Mouse (Mus musculus): Measurements from ENCODE around the gene Aknad1. TPM values are rescaled to one million over a fixed set of nuclear protein-coding genes. Genes with fewer than 3 reads are reported as not detected.

Gene Aknad1
- polyA plus RNA-seq (2015; fragmentation: Nextera tagmentation; extraction: Ambion mirVana) = 0.17 and 0.32 TPM in 2 replicates

DNA sequence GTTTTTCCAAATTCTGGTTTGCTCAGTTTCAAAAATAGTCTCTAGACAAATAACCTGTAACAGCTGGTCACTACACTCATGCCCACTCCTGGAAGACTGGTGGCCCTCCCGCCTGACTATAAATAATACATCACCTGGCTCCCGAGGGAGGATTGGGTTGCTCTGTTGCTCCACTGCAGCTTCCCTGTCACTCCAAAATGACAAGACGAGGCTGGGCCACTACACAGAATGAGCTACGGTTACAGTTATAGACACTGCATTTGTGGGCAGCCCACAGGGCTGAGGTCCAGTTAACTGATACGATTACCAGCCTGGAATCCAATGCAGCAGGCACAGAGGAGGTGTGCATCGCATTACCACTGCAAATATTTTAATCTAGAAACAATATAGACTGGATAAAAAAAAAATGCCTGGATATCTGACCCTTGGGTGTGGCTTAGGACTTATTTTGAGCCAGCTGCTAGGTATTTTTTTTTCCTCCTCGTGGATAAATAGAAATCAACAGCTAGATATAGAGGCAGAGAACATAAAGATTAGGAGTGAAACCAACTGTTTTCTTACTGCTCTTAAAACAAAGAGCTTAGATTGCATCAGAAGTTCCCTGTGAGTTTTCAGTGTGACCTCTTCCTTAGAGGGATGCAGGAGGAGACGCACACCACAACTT is at the start of gene Aknad1:
Aknad1 (plus strand) TSS at position 614 of the 664 bp plus-strand sequence.
- WGBS = 60% methylated on average over 8 of the region's 8 CpGs
- H3K36me3 ChIP-seq = no peaks in the 10 kb centered on the region
- no peak for ATAC-seq (ENCODE audit: insufficient read depth, low FRiP score, low read depth)

DNA sequence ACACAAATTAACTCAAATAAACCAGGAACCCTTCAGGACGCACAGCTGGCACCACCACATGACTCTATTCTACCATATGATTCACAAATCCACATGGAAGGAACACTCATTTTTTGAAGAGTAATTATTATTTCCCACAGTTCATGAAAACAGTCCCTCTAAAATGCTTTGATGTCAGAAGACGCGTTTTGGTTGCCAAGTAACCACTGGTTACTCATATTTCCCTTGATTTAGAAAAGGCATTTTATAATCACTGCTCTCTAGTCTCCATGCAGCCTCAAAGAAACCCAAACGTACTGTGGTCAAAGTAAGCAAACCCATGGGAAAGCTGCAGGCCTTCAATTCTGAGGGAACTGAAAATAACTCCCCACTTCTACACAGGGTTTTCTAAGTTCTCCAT is 49.5 kb upstream of the Aknad1 start:
- Histone ChIP-seq H3K9me3 (no peaks in the 10 kb centered on the region), H3K4me3 (replicated peaks) (no peak overlapping the region), H3K36me3 (peaks cover 19% of the 10 kb centered on the region), H3K27ac (no peak overlapping the region), H3K4me2 (no peak overlapping the region), H3K4me1 (no peaks in the 10 kb centered on the region), H3K9ac (no peak overlapping the region), H3K27me3 (replicated peaks) (no peaks in the 10 kb centered on the region)
- WGBS = 67% methylated on average over 4 of the region's 4 CpGs
- ATAC-seq (ENCODE audit: insufficient read depth, low FRiP score, low read depth) = no peak

More for the DNA sequence above, at the start of gene Aknad1:
- Histone ChIP-seq H3K9me3 (no peaks in the 10 kb centered on the region), H3K4me2 (no peak within 1 kb of the TSS), H3K27ac (no peak within 1 kb of the TSS), H3K9ac (no peak within 1 kb of the TSS), H3K4me3 (replicated peaks) (no peak within 1 kb of the TSS), H3K4me1 (no peaks in the 10 kb centered on the region), H3K27me3 (replicated peaks) (no peaks in the 10 kb centered on the region)

DNA sequence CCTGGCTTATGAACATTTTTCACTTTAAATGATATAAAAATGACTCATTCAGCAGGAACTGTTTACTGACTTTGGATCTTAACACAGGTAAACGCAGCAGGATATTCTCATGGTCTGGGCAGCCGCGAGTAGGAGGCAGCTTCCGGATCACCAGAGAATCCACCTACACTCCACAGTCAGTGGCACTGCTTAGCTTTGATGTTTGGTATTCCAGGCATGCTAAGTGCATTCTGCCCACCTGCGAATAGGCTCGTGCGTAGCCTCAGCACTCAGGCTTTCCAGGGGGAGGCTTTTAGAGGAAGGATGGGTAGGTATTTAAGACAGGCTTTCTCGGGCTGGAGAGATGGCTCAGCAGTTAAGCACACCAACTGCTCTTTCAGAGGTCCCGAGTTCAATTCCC is 45.1 kb upstream of the Aknad1 start:
- Histone ChIP-seq H3K9ac (no peak overlapping the region), H3K4me1 (no peaks in the 10 kb centered on the region), H3K4me2 (no peak overlapping the region), H3K4me3 (replicated peaks) (no peak overlapping the region), H3K36me3 (peaks cover 26% of the 10 kb centered on the region), H3K27ac (no peak overlapping the region), H3K27me3 (replicated peaks) (no peaks in the 10 kb centered on the region), H3K9me3 (no peaks in the 10 kb centered on the region)
- ATAC-seq (ENCODE audit: insufficient read depth, low FRiP score, low read depth) = no peak
- WGBS = 69% methylated on average over 9 of the region's 9 CpGs

DNA sequence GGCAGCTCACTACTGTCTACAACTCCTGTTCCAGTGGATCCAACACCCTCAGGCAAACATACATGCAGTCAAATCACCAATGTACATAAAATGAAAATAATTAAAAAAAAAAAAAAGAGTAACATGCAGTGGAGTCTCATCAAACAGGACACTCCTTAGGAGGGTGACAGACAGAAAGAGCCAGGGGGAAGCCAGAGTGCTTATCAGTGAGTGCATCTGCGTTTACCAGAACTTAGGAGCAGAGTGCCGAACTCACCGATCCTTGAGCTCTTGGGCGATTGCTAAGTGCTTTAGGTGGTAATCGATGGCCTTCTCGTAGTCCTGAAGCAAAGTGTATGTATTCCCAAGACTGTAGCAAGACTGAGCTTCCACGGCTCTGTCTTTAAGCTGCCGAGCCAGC is 40.8 kb upstream of the Aknad1 start:
- Histone ChIP-seq H3K4me2 (no peak overlapping the region), H3K9ac (no peak overlapping the region), H3K27me3 (replicated peaks) (no peaks in the 10 kb centered on the region), H3K4me1 (no peaks in the 10 kb centered on the region), H3K9me3 (no peaks in the 10 kb centered on the region), H3K4me3 (replicated peaks) (no peak overlapping the region), H3K36me3 (peaks cover 46% of the 10 kb centered on the region), H3K27ac (no peak overlapping the region)
- WGBS = 88% methylated on average over 8 of the region's 8 CpGs
- ATAC-seq (ENCODE audit: insufficient read depth, low FRiP score, low read depth) = no peak

DNA sequence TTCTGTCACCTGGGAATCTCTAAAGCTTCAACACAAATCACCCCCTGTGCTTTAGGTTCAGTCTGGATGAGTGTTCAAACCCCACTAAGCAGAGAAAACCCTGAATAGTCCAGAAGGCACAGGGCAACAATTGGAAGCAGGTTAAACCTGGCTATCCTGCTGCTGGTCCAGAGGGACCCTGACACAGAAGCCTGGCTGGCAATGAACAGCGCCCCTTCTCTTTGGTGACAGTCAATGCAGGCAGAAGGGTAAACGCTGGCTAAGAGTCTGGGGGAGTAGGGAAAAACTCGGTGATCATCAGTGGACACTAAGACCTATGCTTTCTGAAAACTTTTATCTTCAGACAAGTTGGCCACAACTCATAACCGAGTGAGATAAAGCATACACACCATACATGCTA is 39.7 kb upstream of the Aknad1 start:
- Histone ChIP-seq H3K36me3 (peaks cover 42% of the 10 kb centered on the region), H3K27ac (no peak overlapping the region)

DNA sequence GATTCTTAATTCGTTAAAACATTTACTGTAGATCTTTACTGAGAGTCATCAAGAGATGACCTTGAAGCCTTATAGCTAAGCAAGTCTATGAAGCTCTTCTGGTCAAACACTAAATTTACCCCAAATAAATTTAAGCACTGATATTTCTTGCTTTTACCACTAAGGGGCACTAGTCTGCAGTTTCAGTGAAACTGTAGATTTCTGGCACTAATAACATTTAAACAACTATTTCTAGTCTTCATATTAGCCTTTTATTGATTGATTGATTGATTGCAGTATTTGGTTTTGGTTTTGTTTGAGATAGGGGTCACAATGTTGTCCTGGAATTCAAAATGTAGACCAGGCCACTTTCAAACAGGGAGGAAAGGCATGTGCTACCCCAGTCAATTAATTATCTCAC is 38.2 kb upstream of the Aknad1 start:
- no peaks in the 10 kb centered on the region for H3K4me1 ChIP-seq
- no peak overlapping the region for H3K9ac ChIP-seq
- H3K4me2 ChIP-seq = no peak overlapping the region
- WGBS = 76% methylated on average over 1 of the region's 1 CpGs
- no peaks in the 10 kb centered on the region for H3K9me3 ChIP-seq
- no peak overlapping the region for H3K4me3 ChIP-seq (replicated peaks)
- H3K27ac ChIP-seq = no peak overlapping the region
- H3K27me3 ChIP-seq (replicated peaks) = no peaks in the 10 kb centered on the region
- H3K36me3 ChIP-seq = peaks cover 38% of the 10 kb centered on the region
- ATAC-seq (ENCODE audit: insufficient read depth, low FRiP score, low read depth) = no peak

More for the DNA sequence above, 39.7 kb upstream of the Aknad1 start:
- H3K27me3 ChIP-seq (replicated peaks) = no peaks in the 10 kb centered on the region
- no peak overlapping the region for H3K4me3 ChIP-seq (replicated peaks)
- no peak for ATAC-seq (ENCODE audit: insufficient read depth, low FRiP score, low read depth)
- H3K9me3 ChIP-seq = no peaks in the 10 kb centered on the region
- 87% methylated on average over 4 of the region's 4 CpGs for WGBS
- H3K9ac ChIP-seq = no peak overlapping the region
- H3K4me2 ChIP-seq = no peak overlapping the region
- H3K4me1 ChIP-seq = no peaks in the 10 kb centered on the region

DNA sequence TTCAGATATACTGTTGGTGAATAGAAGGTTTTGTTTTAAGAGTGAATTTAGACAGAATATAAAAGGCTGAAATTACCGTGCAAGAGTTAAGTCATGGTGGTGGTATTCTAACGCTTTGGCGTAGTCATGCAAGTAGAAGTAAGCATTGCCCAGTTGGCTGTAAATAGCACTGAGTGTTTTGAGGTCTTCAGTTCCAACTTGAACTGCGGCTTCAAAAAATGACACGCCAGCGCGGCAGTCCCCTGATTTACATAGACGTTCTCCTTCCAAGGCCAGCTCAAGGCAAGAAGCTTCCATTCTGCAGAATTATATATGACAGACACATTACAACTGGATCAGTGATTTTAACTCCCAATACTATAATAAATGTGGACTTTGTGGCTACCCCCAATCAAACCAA is 36.7 kb upstream of the Aknad1 start:
- Histone ChIP-seq H3K36me3 (peaks cover 29% of the 10 kb centered on the region), H3K9ac (no peak overlapping the region)
- WGBS = 95% methylated on average over 8 of the region's 8 CpGs

DNA sequence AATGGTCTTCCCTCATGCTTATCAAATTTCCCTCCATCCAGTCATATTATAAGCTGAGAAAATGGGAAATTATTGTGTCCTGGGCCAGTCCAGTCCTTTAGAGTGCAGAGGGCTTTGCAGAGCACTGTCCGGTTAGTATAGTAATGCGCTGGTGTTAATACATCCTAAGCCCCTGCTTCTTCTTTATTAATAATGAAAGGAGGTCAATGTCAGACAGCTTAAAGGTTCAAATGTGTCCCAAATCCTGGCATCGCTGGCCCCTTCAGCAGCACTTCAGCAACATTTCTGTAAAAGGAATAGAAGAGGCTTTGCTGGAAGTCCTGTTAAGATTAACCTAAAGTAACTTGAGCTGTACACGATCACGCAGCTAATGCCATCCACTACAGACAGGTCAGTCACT is 28.2 kb upstream of the Aknad1 start:
- no peaks in the 10 kb centered on the region for H3K36me3 ChIP-seq
- no peaks in the 10 kb centered on the region for H3K9me3 ChIP-seq
- WGBS = 90% methylated on average over 5 of the region's 5 CpGs
- H3K27me3 ChIP-seq (replicated peaks) = no peaks in the 10 kb centered on the region
- H3K4me2 ChIP-seq = no peak overlapping the region
- 0 out of 2 replicates have a peak, but pooled peaks cover 5% of the 10 kb centered on the region for H3K4me1 ChIP-seq
- H3K27ac ChIP-seq = no peak overlapping the region
- H3K9ac ChIP-seq = no peak overlapping the region
- no peak for ATAC-seq (ENCODE audit: insufficient read depth, low FRiP score, low read depth)
- no peak overlapping the region for H3K4me3 ChIP-seq (replicated peaks)

More for the DNA sequence above, 36.7 kb upstream of the Aknad1 start:
- Histone ChIP-seq H3K27ac (no peak overlapping the region), H3K27me3 (replicated peaks) (no peaks in the 10 kb centered on the region), H3K4me2 (no peak overlapping the region), H3K4me1 (no peaks in the 10 kb centered on the region), H3K9me3 (no peaks in the 10 kb centered on the region), H3K4me3 (replicated peaks) (no peak overlapping the region)
- ATAC-seq (ENCODE audit: insufficient read depth, low FRiP score, low read depth) = no peak

DNA sequence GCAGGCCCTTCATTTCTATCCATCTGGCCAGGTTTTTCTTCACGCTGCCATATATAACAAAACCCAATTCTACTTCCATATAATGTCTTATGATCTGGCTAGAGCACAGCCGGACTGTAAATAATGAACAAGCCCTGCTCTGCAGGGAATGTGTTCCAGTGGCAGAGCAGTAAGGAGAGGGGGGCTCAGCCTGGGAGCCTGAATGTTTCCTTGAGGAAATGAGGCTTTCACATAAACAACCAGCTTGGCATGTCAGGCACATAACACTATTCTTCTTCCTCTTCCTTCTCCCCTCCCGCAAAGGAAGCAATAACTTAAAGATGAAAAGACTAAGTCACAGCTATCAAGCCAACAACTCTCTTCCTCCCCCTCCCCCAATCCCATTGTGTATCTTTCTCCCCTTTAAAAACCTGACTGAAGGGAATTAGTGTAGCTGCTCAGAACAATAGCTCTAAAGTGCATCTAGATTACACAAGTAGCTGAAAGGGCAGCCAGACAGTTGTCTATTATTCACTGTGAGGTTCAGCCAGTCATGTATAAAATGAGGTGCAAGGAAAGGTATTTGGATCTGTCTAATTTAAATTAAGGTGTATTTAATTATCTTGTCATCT is 26.3 kb upstream of the Aknad1 start:
- Histone ChIP-seq H3K9me3 (no peaks in the 10 kb centered on the region), H3K27ac (no peak overlapping the region), H3K4me2 (no peak overlapping the region), H3K4me1 (0 out of 2 replicates have a peak, but pooled peaks cover 5% of the 10 kb centered on the region), H3K27me3 (replicated peaks) (no peaks in the 10 kb centered on the region), H3K9ac (no peak overlapping the region), H3K4me3 (replicated peaks) (no peak overlapping the region), H3K36me3 (no peaks in the 10 kb centered on the region)
- ATAC-seq (ENCODE audit: insufficient read depth, low FRiP score, low read depth) = no peak
- WGBS = 44% methylated on average over 3 of the region's 3 CpGs

DNA sequence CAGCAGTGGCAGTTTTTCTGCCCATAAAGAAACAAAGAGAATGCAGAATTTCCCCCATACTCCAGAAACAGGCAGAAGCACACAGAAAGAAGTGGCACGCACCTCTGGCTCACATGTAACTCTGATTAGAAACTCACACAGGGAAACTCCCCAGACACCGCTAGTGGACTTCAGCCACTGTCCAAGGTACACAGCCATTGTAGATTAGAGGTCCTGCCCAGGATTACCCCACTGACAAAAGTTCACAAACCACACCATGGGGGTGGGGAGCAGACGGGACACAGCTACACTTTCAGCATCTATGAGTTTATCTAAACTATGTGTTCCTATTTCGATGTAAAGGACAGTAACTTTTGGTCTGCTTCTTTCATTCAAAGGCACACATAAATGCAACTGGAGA is 24.6 kb upstream of the Aknad1 start:
- Histone ChIP-seq H3K4me1 (peaks cover 5% of the 10 kb centered on the region; the same call in 1 of the 2 replicates), H3K9me3 (no peaks in the 10 kb centered on the region), H3K9ac (no peak overlapping the region), H3K27me3 (replicated peaks) (no peaks in the 10 kb centered on the region), H3K4me3 (replicated peaks) (no peak overlapping the region), H3K4me2 (no peak overlapping the region), H3K36me3 (no peaks in the 10 kb centered on the region), H3K27ac (no peak overlapping the region)
- ATAC-seq (ENCODE audit: insufficient read depth, low FRiP score, low read depth) = no peak
- WGBS = 80% methylated on average over 4 of the region's 4 CpGs

DNA sequence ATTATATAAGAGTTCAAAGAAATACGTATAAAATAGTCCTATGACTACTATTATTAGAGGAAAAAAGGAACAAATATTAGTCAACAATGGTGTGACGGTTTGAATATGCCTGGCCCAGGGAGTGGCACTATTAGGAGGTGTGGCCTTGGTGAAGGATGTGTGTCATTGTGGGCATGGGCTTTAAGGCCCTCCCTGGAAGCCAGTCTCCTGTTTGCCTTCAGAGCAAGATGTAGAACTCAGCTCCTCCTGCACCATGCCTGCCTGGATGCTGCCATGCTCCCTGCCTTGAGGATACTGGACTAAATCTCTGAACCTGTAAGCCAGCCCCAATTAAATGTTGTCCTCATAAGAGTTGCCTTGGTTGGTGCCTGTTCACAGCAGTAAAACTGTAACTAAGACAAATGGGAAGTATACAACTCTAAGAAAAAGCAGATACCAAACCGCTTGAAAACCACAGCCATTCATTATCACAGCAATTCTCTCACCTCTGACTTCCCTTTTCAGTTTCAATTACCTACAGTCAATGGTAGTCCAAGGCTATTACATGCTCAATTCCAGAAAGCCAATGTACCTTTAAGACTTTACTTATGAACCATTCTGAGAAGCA is 21.5 kb upstream of the Aknad1 start:
- Histone ChIP-seq H3K4me3 (replicated peaks) (no peak overlapping the region), H3K36me3 (no peaks in the 10 kb centered on the region), H3K9me3 (no peaks in the 10 kb centered on the region), H3K27me3 (replicated peaks) (no peaks in the 10 kb centered on the region), H3K4me1 (peaks cover 9% of the 10 kb centered on the region; the same call in 1 of the 2 replicates), H3K9ac (no peak overlapping the region), H3K27ac (no peak overlapping the region), H3K4me2 (no peak overlapping the region)
- ATAC-seq (ENCODE audit: insufficient read depth, low FRiP score, low read depth) = no peak
- WGBS = 76% methylated on average over 3 of the region's 3 CpGs

DNA sequence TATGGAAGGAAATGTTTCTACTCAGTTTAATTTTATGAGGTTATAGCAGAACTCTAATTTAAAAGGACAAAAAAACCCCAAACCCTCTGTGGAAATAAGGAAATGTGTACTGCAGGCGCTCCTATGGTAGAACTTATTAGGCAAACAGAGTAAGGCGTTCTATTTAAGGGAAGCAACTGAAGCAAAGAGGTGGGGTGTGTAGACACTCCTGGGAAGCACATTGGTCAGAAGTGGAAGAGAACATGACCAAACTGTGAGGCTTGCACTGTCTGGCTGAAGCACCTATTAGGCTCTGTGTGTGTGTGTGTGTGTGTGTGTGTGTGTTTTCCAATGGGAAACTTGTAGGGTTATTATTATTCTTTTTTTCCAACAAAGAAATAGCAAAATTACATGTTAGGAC is 20.1 kb upstream of the Aknad1 start:
- peaks cover 7% of the 10 kb centered on the region; the same call in 1 of the 2 replicates for H3K4me1 ChIP-seq
- WGBS = 68% methylated on average over 2 of the region's 2 CpGs
- no peak for ATAC-seq (ENCODE audit: insufficient read depth, low FRiP score, low read depth)

More for the DNA sequence above, 20.1 kb upstream of the Aknad1 start:
- Histone ChIP-seq H3K4me3 (replicated peaks) (no peak overlapping the region), H3K9ac (no peak overlapping the region), H3K4me2 (0 out of 2 replicates have a peak overlapping the region, but pooled peaks have one; percentile 79), H3K36me3 (no peaks in the 10 kb centered on the region), H3K27ac (no peak overlapping the region), H3K27me3 (replicated peaks) (no peaks in the 10 kb centered on the region), H3K9me3 (no peaks in the 10 kb centered on the region)

Measured in stomach, embryonic 15.5 days (tissue).